Mouse (Mus musculus) stomach, postnatal 0 days (tissue): Measurements from ENCODE around the gene Gm44511. TPM values are rescaled to one million over a fixed set of nuclear protein-coding genes. Genes with fewer than 3 reads are reported as not detected.
"Not testable (repeated sequence)": the region's sequence is repeated elsewhere in the genome, so short reads cannot be mapped to it uniquely, and the experiment has no call there.

Experiments used
- ATAC-seq: fragments of 200-750 bp; cut with Nextera tagmentation; 2 replicates; pipeline ENCODE4 v1.8.0; 2017; ENCODE audit not compliant: low FRiP score, low TSS enrichment
- DNase-seq: peaks from one replicate; pipeline ENCODE4 v3.0.0-alpha.2; 2016; ENCODE audit warnings: low spot score
- H3K27ac ChIP-seq: fragments of 300-500 bp; sonication (generic); replicated peaks from 2 replicates; pipeline ENCODE4 v1.5.1; 2014; ENCODE audit warnings: mild to moderate bottlenecking, control low read depth
- H3K27me3 ChIP-seq: fragments of 300-500 bp; sonication (generic); 2 replicates; pipeline ENCODE4 v1.6.1; 2014; ENCODE audit warnings: low read length; ENCODE audit not compliant: control insufficient read depth, insufficient read depth
- H3K36me3 ChIP-seq: fragments of 300-500 bp; sonication (generic); 2 replicates; pipeline ENCODE4 v1.6.1; 2014; ENCODE audit warnings: low read length, mixed read lengths; ENCODE audit not compliant: control insufficient read depth, insufficient read depth
- H3K4me1 ChIP-seq: fragments of 300-500 bp; sonication (generic); replicated peaks from 2 replicates; pipeline ENCODE4 v1.6.1; 2014; ENCODE audit warnings: antibody characterized with exemption; ENCODE audit not compliant: control insufficient read depth, insufficient read depth
- H3K4me2 ChIP-seq: fragments of 300-500 bp; sonication (generic); replicated peaks from 2 replicates; pipeline ENCODE4 v1.6.1; 2014; ENCODE audit warnings: low read depth, mild to moderate bottlenecking, control low read depth, moderate library complexity
- H3K4me3 ChIP-seq: fragments of 300-500 bp; sonication (generic); 2 replicates; pipeline ENCODE4 v1.5.1; 2014; ENCODE audit warnings: low read depth, low read length, control low read depth
- H3K9ac ChIP-seq: fragments of 300-500 bp; sonication (generic); 2 replicates; pipeline ENCODE4 v1.6.1; 2014; ENCODE audit warnings: mild to moderate bottlenecking, low read length, control low read depth, mixed read lengths
- H3K9me3 ChIP-seq: fragments of 300-500 bp; sonication (generic); 2 replicates; pipeline ENCODE4 v1.6.1; 2016; ENCODE audit warnings: low read length; ENCODE audit not compliant: control insufficient read depth
- CTCF ChIP-seq: IDR thresholded peaks from 2 replicates; pipeline ENCODE4 v1.5.1; 2016; ENCODE audit warnings: antibody characterized with exemption, low read depth, mild to moderate bottlenecking, moderate library complexity
- EP300 ChIP-seq: optimal IDR thresholded peaks from 2 replicates; pipeline ENCODE3; 2016; ENCODE audit warnings: antibody characterized with exemption
- WGBS: fragments of 180-500 bp; shearing (Covaris S2); extraction: QIAGEN DNeasy Blood & Tissue Kit; methylation state at CpG from one replicate; pipeline ENCODE4 v1.1.7; 2014; 5-methylcytosine and 5-hydroxymethylcytosine counted together
- polyA plus RNA-seq: library from polyadenylated mRNA; unstranded; fragments of >200 nt; fragmentation: Nextera tagmentation; extraction: Ambion mirVana; gene quantifications from 2 replicates; pipeline ENCODE4 v1.2.1, GENCODE M21; 2015

Gene Gm44511
- polyA plus RNA-seq, 1 experiment from 2014 or later = not detected

DNA sequence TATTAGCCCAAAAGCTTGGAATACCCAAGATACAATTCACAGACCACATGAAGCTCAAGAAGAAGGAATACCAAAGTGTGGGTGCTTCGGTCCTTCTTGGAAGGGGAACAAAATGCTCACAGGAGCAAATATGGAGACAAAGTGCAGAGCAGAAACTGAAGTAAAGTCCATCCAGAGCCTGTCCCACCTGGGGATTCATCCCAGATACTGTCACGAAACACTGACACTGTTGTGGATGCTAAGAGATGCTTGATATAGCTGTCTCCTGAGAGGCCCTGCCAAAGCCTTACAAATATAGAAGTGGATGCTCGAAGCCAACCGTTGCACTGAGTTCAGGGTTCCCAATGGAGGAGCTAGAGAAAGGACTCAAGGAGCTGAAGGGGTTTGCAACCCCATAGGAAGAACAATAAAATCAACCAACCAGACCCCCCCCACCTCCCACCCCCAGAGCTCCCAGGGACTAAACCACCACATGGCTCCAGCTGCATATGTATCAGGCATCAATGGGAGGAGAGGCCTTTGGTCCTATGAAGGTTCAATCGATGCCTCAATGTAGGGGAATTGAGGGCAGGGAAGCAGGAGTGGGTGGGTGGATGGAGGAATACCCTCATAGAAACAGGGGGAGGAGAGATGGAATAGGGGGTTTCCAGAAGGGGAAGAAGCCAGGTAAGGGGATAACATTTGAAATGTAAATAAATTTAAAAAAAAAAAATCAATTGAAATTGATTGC lies 66.7 kb downstream of the Gm44511 start:
- Histone ChIP-seq H3K27me3 (no peaks in the 10 kb centered on the region), H3K36me3 (no peaks in the 10 kb centered on the region), H3K4me2 (no peak overlapping the region), H3K27ac (no peak overlapping the region), H3K4me3 (no peak overlapping the region), H3K9me3 (no peaks in the 10 kb centered on the region), H3K4me1 (no peaks in the 10 kb centered on the region), H3K9ac (no peak overlapping the region)
- TF ChIP-seq EP300 (no peak), CTCF (no peak)
- no peak for DNase-seq
- ATAC-seq = no peak
- WGBS = 78% methylated on average over 5 of the region's 5 CpGs

- H3K9ac ChIP-seq, H3K4me3 ChIP-seq, H3K4me2 ChIP-seq, H3K4me1 ChIP-seq, ATAC-seq, H3K27me3 ChIP-seq, DNase-seq, H3K36me3 ChIP-seq, H3K27ac ChIP-seq, H3K9me3 ChIP-seq: not testable (repeated sequence)
- 38% methylated on average over 4 of the region's 4 CpGs for WGBS
Observed at GRCm38 (mm10) chr6:128755402-128755763, 70.7 kb downstream of the Gm44511 start.

DNA sequence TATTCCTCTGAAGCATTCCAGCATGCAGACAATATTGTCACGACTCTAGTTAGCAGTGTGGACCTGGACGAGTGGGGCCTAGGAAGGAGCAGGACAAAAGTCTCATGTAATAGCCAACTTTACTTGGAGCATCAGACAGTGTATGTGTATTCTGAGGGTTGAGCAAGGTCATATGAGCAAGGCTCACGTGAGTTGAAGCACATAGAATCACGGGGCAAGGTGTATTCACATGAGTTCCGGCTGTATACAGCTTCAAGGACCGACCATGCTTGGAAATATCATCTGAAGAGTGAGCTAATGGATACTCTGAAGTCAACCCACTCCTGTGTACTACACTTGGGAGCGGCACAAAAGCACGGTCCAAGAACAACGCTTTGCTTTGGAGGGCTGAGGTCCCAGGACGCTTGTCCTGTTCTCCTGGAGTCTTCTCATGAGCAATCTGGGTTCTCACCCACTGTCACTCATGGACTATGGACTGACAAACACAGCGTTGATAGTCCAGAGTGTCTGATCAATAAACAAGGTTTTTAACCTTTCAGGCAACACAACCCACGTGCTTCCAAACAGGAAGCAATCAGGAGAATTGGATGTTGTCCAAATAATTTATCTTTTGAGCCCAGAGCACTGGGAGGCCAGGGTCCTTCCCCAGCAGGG lies 71.2 kb downstream of the Gm44511 start:
- H3K9ac ChIP-seq, H3K9me3 ChIP-seq, H3K4me3 ChIP-seq, H3K36me3 ChIP-seq, H3K4me1 ChIP-seq, DNase-seq, H3K27me3 ChIP-seq: not testable (repeated sequence)
- Histone ChIP-seq H3K4me2 (peak overlapping the region; percentile 20; the same call in 1 of the 2 replicates), H3K27ac (peak overlapping the region; percentile 45; the same call in 1 of the 2 replicates)
- peak; percentile 53 for ATAC-seq
- 66% methylated on average over 12 of the region's 12 CpGs for WGBS

- peak; percentile 74 for ATAC-seq
- 26% methylated on average over 10 of the region's 10 CpGs for WGBS
- H3K27me3 ChIP-seq = not testable (repeated sequence)
Observed at GRCm38 (mm10) chr6:128754265-128754664, 71.8 kb downstream of the Gm44511 start.

GRCm38 (mm10) chr6:128753610-128754224 lies 72.4 kb downstream of the Gm44511 start:
- peak; percentile 89 for ATAC-seq

More at GRCm38 (mm10) chr6:128754265-128754664, 71.8 kb downstream of the Gm44511 start:
- peak overlapping the region; percentile 45; the same call in 1 of the 2 replicates for H3K27ac ChIP-seq
- not testable (repeated sequence) for H3K4me3 ChIP-seq, H3K4me1 ChIP-seq, H3K9ac ChIP-seq, DNase-seq, H3K9me3 ChIP-seq, H3K36me3 ChIP-seq
- peak overlapping the region; percentile 20; the same call in 1 of the 2 replicates for H3K4me2 ChIP-seq

DNA sequence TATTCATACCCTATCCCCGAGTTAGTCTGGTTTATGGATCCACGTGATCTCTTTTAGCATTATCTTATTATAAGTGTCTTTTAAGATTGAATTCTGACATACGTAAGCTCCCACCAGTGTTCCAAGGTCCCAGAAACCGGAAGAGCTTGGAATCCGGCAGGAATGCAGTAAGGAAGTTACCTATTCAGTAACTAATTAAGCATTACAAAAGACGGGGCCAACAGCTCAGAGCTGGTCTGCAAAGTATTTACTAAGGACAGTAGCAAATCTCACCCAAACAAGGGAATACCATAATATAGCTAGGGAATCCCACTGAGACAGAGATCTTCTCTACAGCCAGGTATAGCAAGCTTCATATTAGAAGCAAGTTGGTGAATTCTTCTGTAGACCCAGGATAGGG lies 79.1 kb downstream of the Gm44511 start:
- not testable (repeated sequence) for H3K4me3 ChIP-seq, H3K27me3 ChIP-seq, H3K4me2 ChIP-seq, H3K9me3 ChIP-seq, H3K9ac ChIP-seq, DNase-seq, H3K36me3 ChIP-seq, ATAC-seq, H3K27ac ChIP-seq, H3K4me1 ChIP-seq
- 76% methylated on average over 6 of the region's 6 CpGs for WGBS

More at GRCm38 (mm10) chr6:128753610-128754224, 72.4 kb downstream of the Gm44511 start:
- not testable (repeated sequence) for H3K27ac ChIP-seq, H3K27me3 ChIP-seq, H3K4me3 ChIP-seq, H3K4me1 ChIP-seq, H3K9me3 ChIP-seq, H3K9ac ChIP-seq, H3K36me3 ChIP-seq
- peak overlapping the region; percentile 25; the same call in 1 of the 2 replicates for H3K4me2 ChIP-seq
- TF ChIP-seq CTCF = peak; percentile 79
- DNase-seq = peak; percentile 64
- WGBS = 27% methylated on average over 8 of the region's 8 CpGs
